Mouse (Mus musculus) liver, adult 2 months (tissue): ENCODE measurements at regions not wholly inside any gene's neighbourhood (a gene's known extent, or its start where the extent isn't known, plus 50 kb on each side); places are given as distances from the start of the nearest gene placed in this dataset.

ENCODE experiments used
- DNase-seq: peaks from one replicate; pipeline ENCODE4 v3.0.0-alpha.2; 2011; ENCODE audit warnings: low read depth, low spot score; ENCODE audit errors: extremely low read depth
- H3K27ac ChIP-seq: fragments of 200-500 bp; replicated peaks from 2 replicates; pipeline ENCODE4 v1.5.1; 2012; ENCODE audit warnings: low read depth, mild to moderate bottlenecking, control low read depth, inconsistent platforms, low read length; ENCODE audit not compliant: insufficient read depth
- H3K27me3 ChIP-seq: fragments of 200-500 bp; 2 replicates; pipeline ENCODE4 v1.6.1; 2012; ENCODE audit warnings: mild to moderate bottlenecking, moderate library complexity, low read length, inconsistent platforms; ENCODE audit not compliant: control insufficient read depth, insufficient read depth
- H3K36me3 ChIP-seq: fragments of 200-500 bp; 2 replicates; pipeline ENCODE4 v1.6.1; 2012; ENCODE audit warnings: low read length, inconsistent platforms; ENCODE audit not compliant: control insufficient read depth, insufficient read depth
- H3K4me1 ChIP-seq: fragments of 200-500 bp; 2 replicates; pipeline ENCODE4 v1.6.1; 2011; ENCODE audit warnings: low read length; ENCODE audit not compliant: control insufficient read depth, insufficient read depth
- H3K4me3 ChIP-seq: fragments of 200-500 bp; 2 replicates; pipeline ENCODE4 v1.5.1; 2011; ENCODE audit warnings: low read depth, mild to moderate bottlenecking, control low read depth, low read length, moderate library complexity; ENCODE audit not compliant: insufficient read depth
- H3K79me2 ChIP-seq: fragments of 200-500 bp; 2 replicates; pipeline ENCODE4 v1.6.1; 2012; ENCODE audit warnings: inconsistent platforms, mild to moderate bottlenecking, low read length, moderate library complexity; ENCODE audit not compliant: control insufficient read depth, insufficient read depth
- H3K9ac ChIP-seq: fragments of 200-500 bp; 2 replicates; pipeline ENCODE4 v1.6.1; 2012; ENCODE audit warnings: low read depth, mild to moderate bottlenecking, control low read depth, inconsistent platforms, low read length
- CTCF ChIP-seq: fragments of 200-500 bp; IDR thresholded peaks from 2 replicates; pipeline ENCODE4 v1.5.1; 2011; ENCODE audit warnings: low read depth, low read length, control low read depth
- POLR2A ChIP-seq: fragments of 200-500 bp; IDR thresholded peaks from 2 replicates; pipeline ENCODE4 v1.6.1; 2011; ENCODE audit warnings: low read length, control low read depth; ENCODE audit not compliant: insufficient read depth; ENCODE audit errors: extremely low read depth
- WGBS: fragments of 180-500 bp; shearing (Covaris S2); methylation state at CpG from one replicate; pipeline ENCODE4 v1.1.7; 2018; 5-methylcytosine and 5-hydroxymethylcytosine counted together

DNA sequence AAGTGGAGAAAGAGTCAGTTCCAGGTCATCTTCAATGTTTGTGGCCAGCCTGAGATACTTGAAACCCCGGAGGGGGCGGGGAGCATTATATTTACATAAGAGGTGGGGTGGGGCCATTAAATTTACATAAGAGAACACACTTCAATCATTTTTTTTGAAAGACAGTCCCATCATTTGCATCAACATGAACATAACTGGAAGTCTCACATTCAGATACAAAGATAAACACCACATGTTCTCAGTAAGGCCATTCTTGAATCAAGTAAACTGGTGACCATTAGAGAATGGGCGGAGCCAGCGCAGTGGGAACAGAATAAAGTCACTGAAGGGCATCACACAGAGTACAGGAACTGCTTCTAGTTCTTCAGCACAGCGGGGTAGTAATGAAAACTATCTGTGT is 137.2 kb downstream of the Atp23 start:
- H3K9ac ChIP-seq = no peak overlapping the region
- no peaks in the 10 kb centered on the region for H3K4me1 ChIP-seq
- 70% methylated on average over 5 of the region's 5 CpGs for WGBS
- no peak overlapping the region for H3K4me3 ChIP-seq
- TF ChIP-seq CTCF (no peak), POLR2A (no peak)
- H3K27ac ChIP-seq = no peak overlapping the region
- no peaks in the 10 kb centered on the region for H3K36me3 ChIP-seq
- H3K27me3 ChIP-seq = no peaks in the 10 kb centered on the region
- no peaks in the 10 kb centered on the region for H3K79me2 ChIP-seq
- no peak for DNase-seq

DNA sequence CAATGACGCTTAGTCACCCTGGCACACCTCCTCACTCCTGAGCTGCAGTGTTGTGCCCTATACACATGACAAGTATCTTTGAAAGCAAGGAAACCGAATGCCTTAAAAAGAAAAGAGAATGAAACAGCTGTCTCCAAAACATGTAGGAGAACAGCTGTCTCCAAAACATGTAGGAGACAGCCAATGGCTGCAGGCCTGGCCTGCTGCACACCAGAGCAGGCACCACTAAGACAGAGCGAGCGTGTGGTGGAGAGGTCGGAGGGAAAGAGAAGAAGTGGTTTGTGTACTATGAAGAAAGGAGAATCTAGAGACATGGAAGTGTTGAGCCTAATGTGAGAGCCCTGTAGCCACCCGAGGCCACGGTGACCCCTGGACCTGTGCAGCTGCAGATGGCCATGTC is 142.5 kb downstream of the Atp23 start:
- WGBS = 87% methylated on average over 7 of the region's 7 CpGs
- Histone ChIP-seq H3K4me1 (no peaks in the 10 kb centered on the region), H3K79me2 (no peaks in the 10 kb centered on the region), H3K36me3 (no peaks in the 10 kb centered on the region), H3K4me3 (no peak overlapping the region), H3K9ac (no peak overlapping the region), H3K27me3 (no peaks in the 10 kb centered on the region), H3K27ac (no peak overlapping the region)
- TF ChIP-seq CTCF = no peak
- no peak for TF ChIP-seq POLR2A
- DNase-seq = no peak

DNA sequence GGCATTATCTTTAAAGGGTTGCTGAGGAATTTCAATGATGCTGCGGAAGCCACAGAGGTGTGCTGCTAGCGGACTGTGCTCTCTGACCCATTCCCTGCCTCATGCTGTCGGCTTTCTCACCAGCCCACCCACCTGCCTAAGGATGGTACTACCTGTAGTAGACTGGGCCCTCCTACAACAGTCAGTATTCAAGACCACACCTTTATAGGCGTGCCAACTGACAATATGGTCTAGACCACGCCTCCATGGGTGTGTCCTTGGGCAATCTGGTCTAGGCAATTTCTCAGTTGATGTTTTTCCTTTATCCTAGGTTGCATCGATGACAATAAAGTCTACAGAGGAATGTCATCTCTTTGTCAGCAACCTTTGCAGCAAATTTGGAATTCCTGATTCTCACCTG is 148.0 kb downstream of the Atp23 start:
- Histone ChIP-seq H3K4me1 (no peaks in the 10 kb centered on the region), H3K9ac (no peak overlapping the region), H3K36me3 (no peaks in the 10 kb centered on the region), H3K27me3 (no peaks in the 10 kb centered on the region), H3K79me2 (no peaks in the 10 kb centered on the region), H3K27ac (no peak overlapping the region), H3K4me3 (no peak overlapping the region)
- no peak for DNase-seq
- TF ChIP-seq POLR2A (no peak), CTCF (no peak)
- 71% methylated on average over 6 of the region's 6 CpGs for WGBS

DNA sequence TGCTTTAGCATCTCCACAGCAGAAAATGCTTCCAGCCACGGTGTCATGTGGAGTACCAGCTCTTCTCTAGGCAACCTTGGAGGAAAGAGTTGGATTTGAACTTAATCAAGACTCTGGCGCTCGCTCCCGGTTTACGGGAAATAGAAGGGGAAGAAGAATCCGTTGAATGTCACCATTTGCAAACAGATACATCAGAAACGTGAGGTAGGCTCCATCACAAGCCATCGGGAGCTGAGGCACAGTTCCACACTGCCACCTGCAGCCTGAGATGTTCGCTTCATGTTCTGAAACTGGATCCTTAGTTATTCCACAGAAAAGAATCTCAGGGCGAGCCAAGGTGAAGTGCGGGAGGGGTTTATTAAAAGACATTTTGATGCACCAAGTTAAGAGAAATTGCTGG is 148.5 kb downstream of the Atp23 start:
- Histone ChIP-seq H3K9ac (no peak overlapping the region), H3K79me2 (no peaks in the 10 kb centered on the region), H3K27me3 (no peaks in the 10 kb centered on the region), H3K4me3 (no peak overlapping the region), H3K36me3 (no peaks in the 10 kb centered on the region), H3K27ac (no peak overlapping the region), H3K4me1 (no peaks in the 10 kb centered on the region)
- WGBS = 39% methylated on average over 11 of the region's 11 CpGs
- TF ChIP-seq POLR2A (no peak), CTCF (peak; percentile 59)
- DNase-seq = no peak

DNA sequence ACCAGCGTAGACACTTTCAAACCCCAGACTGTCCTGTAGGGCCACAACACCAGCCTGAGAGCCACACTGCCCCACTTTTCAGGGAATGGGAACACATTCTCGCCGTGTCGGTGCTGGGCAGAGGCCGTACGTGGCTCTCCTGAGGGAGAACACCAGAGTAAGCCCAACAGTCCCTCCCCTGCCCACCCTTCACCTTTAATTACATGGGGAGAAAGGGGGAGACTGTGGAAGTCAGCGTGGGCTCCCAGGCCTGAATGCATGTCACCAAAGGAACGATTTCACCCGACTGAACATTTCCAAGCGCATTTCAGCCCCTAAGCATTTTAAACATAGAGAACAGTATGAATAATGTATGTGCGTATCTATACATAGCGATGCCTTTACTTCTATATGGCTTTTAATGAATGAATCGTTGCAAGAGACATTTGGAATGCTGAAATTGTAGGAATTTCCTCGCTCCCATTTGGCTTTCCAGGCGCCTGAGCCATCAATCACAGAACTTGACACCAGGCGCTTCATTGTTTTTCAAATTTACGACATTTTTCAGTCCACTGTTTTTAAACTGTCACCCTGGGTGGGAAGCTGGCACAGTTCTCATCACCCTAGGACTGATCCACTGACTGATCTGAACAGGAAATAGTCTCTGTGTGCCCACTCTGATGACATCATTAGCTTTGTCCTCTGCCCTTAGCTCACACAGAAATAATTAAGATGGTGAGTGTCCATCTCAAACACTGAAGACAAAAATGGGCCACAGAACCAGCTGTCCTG is 152.3 kb downstream of the Atp23 start:
- Histone ChIP-seq H3K4me1 (no peaks in the 10 kb centered on the region), H3K79me2 (no peaks in the 10 kb centered on the region), H3K9ac (no peak overlapping the region), H3K4me3 (no peak overlapping the region), H3K27me3 (no peaks in the 10 kb centered on the region), H3K36me3 (no peaks in the 10 kb centered on the region), H3K27ac (no peak overlapping the region)
- DNase-seq = no peak
- no peak for TF ChIP-seq POLR2A
- TF ChIP-seq CTCF = no peak
- 84% methylated on average over 17 of the region's 17 CpGs for WGBS

DNA sequence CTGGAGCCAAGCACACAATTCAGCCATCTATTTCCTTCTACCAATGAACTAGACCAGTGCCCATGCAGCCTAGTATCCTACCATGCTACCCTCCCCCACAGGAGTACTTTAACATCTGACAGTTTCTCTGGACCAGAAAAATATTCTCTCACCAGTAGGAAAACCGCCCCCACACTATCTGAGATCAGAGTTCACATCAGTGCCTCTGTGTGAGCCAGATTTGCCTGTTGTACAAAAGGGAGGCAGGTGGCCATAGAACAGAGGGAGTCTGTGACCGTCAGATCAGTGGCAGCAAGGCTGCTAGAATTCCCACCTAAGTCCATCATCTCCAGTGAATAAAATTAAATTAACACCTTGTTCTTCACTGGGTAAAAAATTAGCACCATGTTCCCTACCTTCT is 166.5 kb downstream of the Atp23 start:
- no peak for DNase-seq
- Histone ChIP-seq H3K36me3 (no peaks in the 10 kb centered on the region), H3K27ac (no peak overlapping the region), H3K4me1 (no peaks in the 10 kb centered on the region), H3K9ac (no peak overlapping the region), H3K79me2 (no peaks in the 10 kb centered on the region), H3K4me3 (no peak overlapping the region), H3K27me3 (no peaks in the 10 kb centered on the region)
- TF ChIP-seq CTCF (no peak), POLR2A (no peak)
- 25% methylated on average over 2 of the region's 2 CpGs for WGBS
